Mouse (Mus musculus) R1 (cell line): Measurements from ENCODE around the gene Wfs1.
A peak's percentile ranks its signal among the peaks of the same experiment; 100 is the strongest.

Experiments
- DNase-seq: peaks from one replicate; pipeline ENCODE4 v3.0.0-alpha.2; 2018; ENCODE audit warnings: low read depth, low spot score

Wfs1 gene

GRCm38 (mm10) chr5:36933383-36933782, 55.6 kb downstream of the Wfs1 start:
- no peak for DNase-seq

DNA sequence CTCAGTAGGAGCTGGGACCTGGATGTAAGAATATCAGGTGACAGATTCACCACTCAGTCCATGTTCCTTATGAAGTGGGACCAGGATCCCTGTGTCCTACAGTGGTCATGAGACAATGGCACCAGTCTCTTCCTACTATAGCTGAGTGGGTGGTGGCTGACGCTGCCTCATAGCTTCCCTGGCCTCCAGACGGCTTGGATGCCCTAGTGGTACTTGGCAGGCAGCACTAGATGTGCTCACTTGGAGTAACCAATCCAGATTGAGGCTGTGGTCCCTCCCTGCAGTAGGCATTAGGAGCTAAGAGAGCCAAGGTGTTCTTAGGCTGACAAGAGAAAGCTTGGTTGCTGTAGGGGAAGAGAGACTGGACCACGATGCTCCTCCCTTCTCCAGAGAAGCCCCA, 59.6 kb downstream of the Wfs1 start:
- DNase-seq: no peak

- peak; percentile 72 for DNase-seq
Observed at GRCm38 (mm10) chr5:36928701-36929100, 60.3 kb downstream of the Wfs1 start.

DNA sequence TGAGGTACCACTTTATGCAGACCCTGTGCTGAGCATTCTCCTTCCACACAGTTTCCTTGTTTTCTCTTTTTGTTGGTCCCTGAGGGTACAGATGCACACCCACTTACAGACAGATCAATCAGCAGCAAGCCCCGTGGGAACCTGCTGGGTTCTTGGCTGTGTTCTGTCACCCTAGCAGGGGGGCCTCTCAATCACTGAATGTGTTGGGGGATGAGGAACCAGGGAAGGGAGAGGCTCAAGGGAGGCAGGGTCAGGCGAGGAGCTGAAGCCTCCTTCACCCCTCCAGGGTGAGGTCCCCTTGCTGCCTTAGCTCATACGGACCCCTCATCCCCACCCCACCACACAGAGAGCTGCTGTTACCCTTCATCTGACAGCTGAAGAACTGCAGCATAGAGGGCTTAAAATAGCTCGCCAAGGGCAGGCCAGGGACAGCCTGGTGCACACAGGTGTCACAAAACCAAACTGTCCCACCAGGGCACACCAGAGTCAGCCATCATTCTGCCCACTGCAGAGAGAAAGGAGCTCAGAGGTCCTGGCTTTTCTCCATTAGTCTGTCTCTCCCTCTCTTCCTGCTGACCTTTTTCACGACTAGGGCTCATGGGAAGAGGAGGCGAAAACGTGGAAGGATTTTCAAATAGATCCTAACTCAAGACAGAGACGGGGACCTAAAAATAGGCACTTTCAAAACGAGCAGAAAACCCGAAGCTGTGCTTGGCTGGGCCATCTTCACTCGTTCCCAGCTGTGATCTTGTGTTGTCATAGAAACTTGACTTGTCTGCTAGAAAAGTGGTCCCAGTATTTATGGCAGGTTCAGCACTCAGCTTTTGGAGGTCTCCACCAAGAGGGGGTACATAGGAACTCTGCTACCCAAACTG, 64.9 kb downstream of the Wfs1 start:
- DNase-seq: no peak

- no peak for DNase-seq
Observed at GRCm38 (mm10) chr5:36922811-36923210, 66.2 kb downstream of the Wfs1 start.

DNA sequence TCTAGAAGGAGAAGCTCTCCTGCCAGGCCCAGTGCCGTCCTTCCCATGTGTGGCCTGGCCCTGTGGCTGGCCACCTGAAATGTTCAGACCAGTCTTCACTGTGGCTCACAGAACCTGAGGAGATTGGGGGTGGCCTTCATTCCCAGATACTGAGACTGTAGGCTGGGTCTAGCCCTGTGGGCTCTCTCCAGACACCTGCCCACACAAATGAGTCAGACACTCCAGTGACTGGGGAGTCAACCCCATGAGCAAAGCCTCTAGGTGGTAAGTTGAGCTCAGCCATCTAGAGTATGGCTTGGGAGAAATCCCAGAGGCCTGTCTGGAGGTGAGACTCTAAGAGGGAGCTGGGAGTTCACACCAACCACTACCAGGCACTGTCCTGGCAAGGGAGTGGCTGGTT, 67.1 kb downstream of the Wfs1 start:
- DNase-seq: no peak

GRCm38 (mm10) chr5:36920072-36920471, 68.9 kb downstream of the Wfs1 start:
- no peak for DNase-seq

GRCm38 (mm10) chr5:36918016-36918415, 71.0 kb downstream of the Wfs1 start:
- DNase-seq: no peak

DNA sequence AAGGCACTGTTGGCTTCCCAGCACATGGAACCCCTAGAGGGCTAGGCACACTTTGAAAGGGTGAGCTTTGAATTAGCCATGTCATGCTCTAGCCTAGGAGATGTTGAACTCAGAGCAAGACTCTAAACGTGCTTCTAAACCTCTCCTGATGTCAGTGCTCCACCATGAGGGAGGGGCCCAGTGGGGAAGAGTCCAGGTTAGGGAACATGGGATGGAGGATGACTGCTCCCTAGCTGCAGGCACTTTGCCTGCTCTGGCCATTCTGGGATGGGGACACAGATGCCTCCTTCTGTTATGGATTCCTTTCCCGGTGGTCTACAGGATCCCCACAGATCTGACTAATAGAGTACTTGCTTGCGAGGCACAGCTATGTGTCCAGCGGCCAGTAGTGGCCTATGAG, 71.8 kb downstream of the Wfs1 start:
- no peak for DNase-seq

GRCm38 (mm10) chr5:36916581-36916980, 72.4 kb downstream of the Wfs1 start:
- no peak for DNase-seq
